Mouse (Mus musculus) left cerebral cortex, postnatal 36 days (tissue): ENCODE data around the gene Gnb1l. TPM values are rescaled to one million over a fixed set of nuclear protein-coding genes. Genes with fewer than 3 reads are reported as not detected.

Source experiments
- DNase-seq, 2 experiments: peaks; one replicate each; pipeline ENCODE4 v3.0.0; 2021 to 2022; ENCODE audit warnings: low spot score in 2 of 2, mixed read lengths in 1 of 2
- intact Hi-C: fragments of 180-260 bp; cut with DNase I; formaldehyde crosslinking; loops from one replicate; pipeline ENCODE4 v1.15.1; 2025
- total RNA-seq, 2 experiments: library from RNA; stranded (reverse); gene quantifications; 2 replicates each; pipeline ENCODE4 v1.2.3; 2021

Gnb1l gene
- total RNA-seq, 2 experiments from 2014 or later: 5.0 to 9.0 TPM

DNA sequence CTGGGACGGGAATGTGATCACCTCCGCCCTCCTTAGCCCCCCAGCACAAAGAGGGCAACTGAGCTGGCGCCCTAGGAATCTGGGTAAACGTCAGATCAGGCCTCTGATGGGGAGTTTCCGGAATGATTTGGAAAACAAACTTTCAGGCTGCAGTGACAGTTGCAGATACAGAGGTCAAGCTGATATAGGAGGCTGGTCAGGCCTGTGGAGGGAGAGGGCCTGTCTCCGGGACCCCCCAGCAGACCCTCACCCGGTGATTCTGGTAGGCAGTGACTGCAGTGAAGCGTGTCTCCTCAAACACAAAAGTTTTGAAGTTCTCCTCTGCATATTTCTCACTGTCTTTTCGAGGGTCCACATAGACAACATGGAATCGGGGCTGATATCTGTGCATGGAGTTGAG, 84.7 kb downstream of the Gnb1l start:
- DNase-seq: no peak
- intact Hi-C loops: no loop called here

DNA sequence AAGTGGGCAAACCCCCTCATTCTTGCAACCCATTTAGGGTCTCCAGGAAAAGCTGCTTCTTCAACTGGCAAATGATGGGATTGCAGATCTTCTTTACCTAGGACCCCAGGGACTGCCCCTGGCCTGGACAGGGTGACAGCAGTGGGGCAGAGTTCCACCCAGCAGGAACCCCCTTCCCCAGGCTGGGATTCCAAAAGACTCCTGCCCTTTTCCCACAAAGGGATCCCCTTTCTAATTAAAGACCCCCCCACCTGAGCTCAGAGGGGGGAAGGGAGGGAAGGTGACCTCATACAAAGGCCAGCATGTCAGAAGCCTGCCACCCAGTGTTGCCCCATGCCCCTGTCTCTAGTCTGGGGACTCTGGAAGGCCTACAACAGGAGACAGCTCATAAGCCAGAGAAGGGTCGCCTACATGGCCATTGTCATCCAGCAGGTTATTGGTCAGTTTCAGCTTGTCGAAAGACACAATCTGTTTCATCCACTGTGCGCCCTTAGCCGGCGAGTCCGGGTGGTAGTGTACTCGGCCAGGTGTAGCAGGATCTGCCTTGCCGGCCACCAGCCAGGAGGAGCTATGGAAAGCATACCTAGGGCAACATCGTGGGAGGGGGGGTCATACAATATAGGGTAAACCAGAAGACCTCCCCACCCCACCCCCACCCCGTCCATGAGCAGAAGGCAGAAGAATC, 85.3 kb downstream of the Gnb1l start:
- no peak for DNase-seq
- intact Hi-C loops: no loop called here

DNA sequence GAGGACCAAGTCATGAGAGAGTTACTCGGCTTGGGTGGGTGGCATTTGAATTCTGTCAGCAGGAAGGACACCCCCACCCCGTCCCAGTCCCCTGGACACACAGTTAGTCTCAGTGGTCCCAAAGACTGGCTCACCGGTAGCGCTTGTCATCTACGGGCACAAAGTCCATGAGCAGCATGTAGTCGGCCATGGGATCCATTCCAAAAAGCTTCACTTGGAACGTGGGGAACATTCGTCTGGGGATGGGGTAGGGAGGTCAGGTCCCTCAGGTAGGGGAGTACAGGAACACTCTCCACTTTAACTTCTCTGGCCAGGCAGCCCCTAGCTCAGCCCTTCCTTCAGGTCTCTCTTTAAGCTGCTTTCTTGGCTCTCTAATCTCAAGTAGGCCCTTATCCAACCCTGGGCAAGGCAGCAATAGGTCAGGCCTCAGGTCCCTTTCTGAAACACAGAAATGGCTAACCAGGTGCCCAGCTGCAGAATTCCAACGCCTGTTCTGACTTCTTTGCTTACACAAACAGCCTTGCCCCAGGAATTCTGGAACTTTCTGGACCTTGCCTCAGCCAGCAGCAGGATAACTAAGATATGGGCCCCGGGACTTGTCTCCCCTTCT, 86.5 kb downstream of the Gnb1l start:
- no peak for DNase-seq
- intact Hi-C loops: no loop called here

DNA sequence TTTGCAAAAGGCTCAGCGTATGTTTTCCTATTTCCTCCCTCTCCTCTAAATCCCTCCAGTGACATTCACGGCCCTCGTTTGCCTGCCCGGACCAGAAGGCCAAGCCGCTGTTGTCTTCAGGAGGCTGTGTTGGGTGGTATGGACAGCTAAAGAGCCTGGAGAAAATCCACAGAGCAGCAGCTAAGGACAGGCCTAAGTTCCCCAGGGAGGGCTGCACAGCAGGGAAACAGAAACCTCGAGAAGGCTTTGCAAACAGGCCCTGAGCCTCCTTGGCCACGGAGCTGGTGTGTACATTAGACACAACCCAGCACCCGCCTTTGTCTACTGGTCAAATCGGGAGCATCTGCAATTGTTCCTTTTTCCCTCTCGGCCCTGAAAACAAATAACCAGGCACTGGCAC, 87.2 kb downstream of the Gnb1l start:
- intact Hi-C loops: no loop called here
- DNase-seq: no peak

DNA sequence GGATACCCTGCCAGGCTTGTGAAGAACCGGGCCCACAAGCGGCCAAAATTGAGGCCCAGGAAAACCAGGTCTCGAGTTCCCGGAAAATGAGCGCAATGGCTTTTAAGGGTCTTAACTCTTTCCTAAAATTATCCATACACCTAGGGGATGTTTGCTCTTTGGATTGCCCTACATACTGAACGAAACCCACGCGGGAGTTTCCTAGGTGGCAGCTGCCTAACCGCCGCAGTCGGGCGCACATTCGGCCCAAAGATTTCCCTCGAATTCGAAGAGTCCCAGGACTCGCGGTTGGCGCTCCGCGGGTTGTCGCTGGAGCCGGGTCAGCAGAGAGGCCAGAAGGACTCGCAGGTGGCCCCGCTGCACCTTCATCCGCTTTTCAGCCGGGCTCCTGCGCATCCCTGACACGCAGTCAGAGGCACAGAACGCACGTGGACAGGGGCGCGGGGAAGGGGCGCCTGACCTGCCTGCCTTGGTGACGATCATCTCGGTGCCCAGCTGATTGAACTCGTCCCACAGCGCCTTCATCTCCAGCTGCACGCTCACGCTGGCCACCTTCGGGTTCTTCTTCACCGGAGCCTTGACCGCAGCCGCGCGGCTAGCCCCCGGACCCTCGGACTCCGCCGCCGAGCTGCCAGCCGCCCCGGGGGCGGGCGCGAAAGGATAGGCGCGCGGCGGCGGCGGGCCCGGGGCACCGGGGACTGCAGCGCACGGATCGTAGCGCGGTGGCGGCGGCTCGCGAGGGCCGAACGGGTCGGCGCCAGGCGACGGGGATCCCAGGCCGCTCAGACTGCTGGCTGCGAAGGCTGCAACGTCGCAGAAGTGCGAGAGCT, 87.8 kb downstream of the Gnb1l start:
- intact Hi-C loops: no loop called here
- DNase-seq: no peak

DNA sequence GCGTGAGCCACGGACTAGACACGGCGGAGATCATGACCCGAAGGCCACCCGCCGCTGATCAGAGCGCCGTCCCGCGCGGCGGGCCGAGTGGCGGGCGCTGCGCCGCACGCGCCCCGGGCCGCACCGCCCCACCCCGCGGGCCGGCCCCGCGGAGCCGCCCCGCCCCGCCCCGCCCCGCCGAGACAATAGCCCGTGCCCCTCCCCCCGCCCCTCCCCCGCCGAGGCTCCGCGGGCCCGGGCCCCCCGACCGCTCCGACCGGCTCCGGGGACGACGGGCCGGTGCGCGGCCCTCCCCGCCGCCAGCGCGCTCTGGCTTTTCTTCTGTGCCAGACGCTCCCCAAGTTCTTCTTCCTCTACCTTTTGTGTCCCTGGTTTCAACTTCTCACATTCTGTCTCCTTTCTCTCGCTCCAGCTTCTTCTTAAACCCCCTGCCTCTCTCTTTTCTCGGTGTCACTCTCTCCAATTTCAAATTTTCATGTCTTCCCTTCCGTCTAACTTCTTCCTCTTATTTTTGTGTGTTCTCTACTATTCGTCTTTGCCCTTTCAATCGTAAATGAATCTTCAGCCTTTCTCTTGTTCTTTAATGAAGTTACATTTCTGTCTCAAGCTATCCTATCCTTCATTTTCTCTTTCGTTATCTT, 88.5 kb downstream of the Gnb1l start:
- no peak for DNase-seq
- intact Hi-C loops: no loop called here

DNA sequence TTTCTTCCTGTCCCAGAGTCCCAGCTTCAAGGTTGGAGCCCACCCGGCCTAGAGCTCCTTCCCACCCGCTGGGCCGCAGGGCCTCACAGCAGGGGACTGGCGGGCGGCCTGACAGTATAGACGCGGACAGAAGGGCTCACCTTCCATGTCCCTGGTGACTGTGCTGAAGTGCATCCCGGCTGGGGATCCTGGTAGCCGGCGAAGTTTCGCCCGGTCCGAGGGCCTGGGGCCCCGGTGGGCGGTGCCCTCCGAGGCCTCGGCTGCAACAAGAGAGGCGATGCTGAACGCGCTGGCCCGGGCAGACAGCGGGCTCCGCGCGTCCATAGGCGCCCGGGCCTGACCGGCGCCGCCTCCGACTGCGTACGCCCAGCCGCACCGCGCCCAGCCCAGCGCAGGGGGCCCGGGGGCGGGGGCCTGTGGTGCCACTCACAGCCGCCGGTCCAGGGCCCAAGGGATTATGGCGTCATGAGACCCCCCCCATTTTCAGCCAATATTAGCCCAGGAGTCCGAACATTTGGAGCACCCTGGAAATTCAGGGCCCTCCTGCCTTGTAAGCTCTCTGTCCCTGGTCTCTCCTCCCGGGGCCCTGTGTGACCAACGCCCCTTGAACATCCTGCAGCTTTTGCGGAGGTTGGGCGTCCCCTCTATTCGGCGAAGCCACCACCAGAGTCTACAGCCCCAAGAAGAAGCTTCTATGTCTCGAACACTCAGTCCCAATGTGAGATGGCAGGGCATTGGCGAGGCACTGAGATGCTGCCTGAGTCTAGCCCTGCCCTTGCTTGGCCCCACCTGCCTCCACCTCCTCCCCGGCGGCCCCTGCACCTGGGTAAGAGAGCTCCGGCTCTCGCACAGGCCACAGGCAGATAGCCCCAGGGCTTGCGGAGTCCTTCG, 89.6 kb downstream of the Gnb1l start:
- intact Hi-C loops: no loop called here
- DNase-seq: no peak

DNA sequence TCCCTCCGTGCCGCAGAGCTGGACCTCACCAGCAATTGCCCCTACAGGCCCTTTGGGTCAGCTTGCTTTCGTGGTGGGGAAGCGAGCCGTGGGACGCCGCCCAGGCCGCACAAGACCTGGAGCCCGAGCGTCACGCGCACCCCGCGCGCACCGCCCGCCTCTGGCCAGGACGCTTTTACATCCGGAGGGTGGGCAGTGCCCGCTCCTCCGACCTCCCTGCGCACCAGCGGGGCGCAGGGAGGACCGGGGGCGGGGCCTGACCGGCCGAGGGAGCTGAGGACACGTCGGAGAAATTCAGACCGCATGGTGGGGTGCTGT, 90.2 kb downstream of the Gnb1l start:
- intact Hi-C loops: no loop called here
- DNase-seq: no peak

DNA sequence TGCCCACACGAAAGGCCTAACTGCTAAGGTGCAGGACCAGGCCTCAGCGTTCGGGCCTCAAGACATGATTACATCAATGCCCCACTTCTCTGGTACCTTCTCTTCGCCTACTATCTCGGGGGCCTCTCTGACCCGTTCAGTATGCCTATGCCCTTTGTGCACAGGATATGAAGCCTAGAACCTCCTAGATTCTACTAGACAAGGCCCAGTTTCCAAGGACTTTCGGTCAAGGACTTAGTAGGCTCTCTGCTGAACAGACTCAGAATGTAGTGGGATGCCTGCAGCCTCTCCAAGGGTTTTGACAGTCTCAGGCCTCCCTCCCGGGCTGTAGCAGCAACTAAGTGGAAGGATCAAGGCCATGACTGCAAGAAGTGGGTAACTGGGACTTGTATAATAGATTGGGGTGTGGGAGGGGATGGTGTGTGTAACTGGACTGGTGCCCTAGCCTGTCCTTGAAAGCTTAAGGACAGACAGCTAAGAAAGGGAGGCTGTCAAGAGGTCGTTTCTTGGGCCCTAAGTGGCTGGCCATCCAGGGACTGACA, 90.6 kb downstream of the Gnb1l start:
- DNase-seq: no peak
- intact Hi-C loops: no loop called here

DNA sequence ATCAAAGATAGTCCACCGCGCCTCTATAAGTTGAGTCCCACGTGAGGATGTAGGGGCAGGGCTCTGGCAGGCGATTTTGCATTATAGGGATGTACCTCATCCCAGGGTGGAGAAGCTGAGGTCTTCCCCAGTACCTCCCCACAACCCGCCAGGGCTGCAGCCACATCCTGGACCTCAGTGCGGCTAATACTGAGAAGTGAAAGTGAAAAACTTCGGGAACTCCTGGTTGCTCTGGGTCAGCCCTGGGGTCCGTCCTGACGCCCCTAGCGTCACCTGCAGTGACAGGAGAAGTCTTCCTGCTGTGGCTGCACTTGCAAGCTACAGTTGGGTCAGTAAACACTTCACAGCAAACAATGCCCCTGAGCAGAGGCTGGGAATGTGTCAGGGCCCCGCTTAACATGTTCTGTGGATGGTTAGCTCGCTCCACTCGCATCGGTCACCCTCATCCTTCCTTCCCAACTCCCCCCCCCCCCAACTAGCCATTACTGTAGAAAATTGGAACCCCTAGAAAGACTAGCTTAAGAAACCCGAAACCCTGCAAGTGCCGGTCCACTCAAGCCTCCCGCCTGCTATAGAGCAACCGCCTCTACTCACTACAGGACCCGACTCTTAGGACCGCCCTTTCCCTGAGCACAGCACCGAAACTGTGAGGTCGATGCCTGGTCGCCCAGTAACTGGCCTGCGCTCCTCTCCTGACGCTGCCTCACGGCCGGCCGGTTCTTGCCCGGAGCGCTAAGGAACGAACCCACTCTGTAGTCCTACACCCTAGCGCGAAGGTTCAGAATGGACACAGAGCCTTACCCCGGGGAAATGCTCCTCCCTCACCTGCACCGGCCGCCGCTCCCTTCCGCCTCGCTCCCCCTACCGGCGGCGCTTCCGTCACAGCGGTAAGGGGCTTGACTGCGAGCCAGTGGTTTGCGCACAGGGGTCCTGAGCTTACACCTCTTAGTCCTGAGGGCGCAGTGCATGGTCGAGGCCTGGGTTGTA, 91.6 kb downstream of the Gnb1l start, which contains the start of gene Tbx1:
Gene Tbx1 (minus strand): TSS at position 868 of the 987 bp plus-strand sequence.
- intact Hi-C loops: no loop called here

DNA sequence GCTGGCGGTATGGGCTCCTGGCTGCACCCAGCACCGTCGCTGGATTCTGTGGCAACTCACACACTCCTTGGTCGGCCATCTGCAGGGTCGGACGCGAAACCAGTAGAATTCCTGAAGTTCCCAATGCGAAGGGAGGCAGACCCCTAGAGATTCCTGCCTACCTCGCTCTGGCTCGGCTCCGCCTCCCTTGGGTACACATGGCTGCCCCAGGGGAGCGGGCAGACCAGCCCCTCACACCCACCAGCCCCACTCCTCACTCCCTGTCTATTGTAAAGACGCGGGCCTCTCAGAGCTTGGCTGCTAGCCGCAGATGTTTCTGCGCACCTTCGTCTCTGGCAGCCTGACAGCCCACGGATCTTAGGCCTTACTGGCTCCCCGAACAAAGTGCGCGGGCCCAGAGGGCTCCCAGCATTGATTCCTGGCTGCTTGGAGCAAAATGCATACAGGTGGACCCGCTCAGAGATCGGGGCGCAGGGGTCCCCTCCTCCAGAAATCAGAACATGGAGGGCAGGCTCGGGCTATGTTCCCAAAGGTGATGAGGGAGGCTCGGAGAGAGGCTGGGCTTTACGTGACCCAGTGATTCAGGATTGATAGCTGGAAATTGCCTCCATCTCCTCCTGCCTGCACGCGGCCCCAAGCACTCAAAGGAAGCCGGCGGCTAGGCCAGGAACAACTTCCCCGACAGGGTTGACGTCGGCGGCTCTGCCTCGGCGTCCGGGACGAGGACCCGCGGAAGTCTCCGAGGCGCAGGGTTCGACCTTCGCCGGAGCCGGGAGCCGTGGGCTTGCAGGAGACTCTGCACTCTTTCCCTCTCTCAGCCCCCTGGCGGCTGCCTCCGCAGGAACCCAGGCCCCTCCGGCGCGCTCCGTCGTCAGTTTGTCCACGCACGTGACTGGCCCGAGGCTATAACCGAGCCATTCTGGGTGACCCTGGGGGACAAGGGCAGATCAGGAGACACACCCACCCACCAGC, 92.8 kb downstream of the Gnb1l start:
- intact Hi-C loops: no loop called here
- no peak for DNase-seq

More for the DNA sequence above, 91.6 kb downstream of the Gnb1l start, which contains the start of gene Tbx1:
- DNase-seq: no peak

DNA sequence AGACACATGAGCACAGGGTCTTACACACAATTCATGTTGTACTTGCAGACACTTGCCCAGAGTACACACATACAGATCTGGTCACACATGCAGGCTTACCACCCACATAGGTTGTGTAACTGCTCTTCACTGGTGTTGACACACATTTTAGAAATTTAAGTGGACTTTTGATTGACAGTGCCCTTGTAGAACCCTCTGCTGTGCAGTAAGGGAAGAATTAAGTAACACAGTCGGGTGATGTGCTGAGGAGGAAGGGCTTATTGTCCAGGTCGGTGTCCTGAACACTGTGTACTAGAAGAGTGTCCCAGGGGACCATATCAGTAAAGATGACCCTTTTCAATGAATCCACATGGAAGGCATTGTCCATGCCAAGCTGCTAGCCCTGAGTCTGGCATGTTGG, 95.4 kb downstream of the Gnb1l start:
- DNase-seq: no peak
- intact Hi-C loops: no loop called here

DNA sequence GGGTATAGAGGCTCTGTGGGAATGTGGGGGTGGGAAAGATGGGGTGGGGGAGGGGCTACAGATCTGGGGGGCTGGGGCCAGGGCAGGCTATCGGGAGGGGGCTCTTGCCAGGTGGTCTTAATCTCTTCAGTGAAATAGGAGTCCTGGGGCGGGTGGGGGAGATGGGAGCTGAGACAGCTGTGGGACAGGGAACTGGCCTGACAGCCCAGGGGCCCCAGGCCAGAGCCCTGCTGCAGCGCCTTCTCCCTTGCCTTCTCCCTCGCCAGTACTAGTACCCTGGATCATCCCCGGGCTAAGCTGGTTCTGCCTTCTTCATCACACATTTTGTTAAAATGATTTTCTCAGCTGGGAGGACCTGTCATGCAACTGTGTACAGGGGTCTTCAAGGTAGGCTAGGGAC, 97.7 kb downstream of the Gnb1l start:
- intact Hi-C loops: no loop called here
- DNase-seq: no peak

DNA sequence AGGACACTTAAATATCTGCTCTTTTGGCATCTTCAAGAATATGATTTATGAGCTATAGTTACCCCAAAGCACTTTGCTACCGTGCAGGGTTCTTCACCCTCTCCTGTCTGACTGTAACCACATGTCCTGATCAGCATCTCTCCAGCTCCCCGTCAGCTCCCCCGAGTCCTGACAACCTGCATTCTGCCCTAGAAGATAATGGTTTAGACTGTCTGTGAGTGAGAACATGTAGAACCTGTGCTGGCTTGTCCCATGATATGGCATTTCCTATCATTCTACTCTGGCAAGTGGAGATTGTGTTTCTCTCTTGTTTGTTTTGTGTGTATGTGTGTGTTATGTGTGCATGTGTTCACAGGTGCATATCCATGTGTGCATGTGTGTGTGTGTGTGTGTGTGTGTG, 99.5 kb downstream of the Gnb1l start:
- intact Hi-C loops: no loop called here
- no peak for DNase-seq

DNA sequence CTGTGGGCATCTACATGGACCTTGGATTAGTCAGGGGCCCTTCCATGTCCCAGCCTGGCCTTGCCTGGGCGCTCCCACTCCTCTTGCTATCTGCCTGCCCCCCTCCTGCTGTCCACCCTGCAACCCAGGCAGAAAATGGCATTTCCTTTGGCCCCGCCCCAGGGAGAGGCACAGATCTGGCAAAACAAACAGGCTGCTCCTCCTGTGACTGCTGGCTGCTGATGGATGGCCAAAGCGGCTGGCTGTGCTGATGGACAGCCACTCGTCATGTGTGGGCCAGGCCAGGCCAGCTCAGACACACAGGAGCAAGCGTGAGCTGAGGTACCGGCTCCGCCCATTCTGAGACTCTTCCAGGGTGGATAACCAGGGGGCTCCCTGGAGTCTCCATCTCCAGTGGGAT, 102.9 kb downstream of the Gnb1l start:
- DNase-seq: no peak
- intact Hi-C loops: no loop called here

DNA sequence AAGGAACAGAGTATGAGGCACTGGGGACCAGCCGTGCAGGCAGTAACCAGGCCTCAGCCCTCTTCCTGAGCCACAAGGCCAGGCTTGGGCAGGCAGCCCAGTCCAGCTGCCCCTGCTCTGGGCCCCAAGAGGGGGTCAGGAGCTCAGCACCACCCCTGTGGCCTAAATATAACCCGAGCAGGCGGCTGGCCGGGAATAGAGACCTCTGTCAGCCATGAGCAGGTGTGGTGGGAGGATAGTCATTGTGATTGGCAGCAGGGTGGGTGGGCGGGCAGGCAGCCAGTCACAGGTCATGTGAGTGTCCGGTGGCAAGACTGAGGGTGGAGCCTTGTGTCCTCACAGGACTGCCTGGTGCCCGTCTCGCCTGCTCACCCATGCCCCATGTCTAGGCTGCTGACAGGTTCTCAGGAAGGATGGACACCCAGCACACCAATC, 105.8 kb downstream of the Gnb1l start:
- intact Hi-C loops: no loop called here
- DNase-seq: no peak

DNA sequence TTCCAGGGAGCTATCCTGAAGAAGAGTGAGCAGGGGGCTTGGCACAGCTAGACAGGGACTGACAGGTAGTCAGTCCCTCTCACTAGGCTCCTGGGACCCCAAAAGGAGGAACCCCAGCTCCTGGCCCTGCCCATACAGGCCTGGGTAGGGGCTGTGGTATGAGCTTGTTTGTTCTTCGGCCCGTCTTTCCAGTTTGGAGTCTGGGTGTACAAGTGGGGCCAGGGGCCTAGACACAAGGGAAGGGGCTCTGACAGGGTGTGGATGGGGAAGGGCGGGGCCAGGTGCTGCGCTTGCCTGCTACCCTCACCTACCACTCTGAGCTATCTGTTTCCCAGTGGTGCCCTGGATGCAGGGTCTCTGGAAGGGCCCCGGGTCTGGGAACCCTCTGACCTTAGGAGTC, 107.2 kb downstream of the Gnb1l start:
- intact Hi-C loops: no loop called here
- DNase-seq: no peak
